Mouse (Mus musculus): ENCODE measurements around the gene Gpr156.

Gene Gpr156

DNA sequence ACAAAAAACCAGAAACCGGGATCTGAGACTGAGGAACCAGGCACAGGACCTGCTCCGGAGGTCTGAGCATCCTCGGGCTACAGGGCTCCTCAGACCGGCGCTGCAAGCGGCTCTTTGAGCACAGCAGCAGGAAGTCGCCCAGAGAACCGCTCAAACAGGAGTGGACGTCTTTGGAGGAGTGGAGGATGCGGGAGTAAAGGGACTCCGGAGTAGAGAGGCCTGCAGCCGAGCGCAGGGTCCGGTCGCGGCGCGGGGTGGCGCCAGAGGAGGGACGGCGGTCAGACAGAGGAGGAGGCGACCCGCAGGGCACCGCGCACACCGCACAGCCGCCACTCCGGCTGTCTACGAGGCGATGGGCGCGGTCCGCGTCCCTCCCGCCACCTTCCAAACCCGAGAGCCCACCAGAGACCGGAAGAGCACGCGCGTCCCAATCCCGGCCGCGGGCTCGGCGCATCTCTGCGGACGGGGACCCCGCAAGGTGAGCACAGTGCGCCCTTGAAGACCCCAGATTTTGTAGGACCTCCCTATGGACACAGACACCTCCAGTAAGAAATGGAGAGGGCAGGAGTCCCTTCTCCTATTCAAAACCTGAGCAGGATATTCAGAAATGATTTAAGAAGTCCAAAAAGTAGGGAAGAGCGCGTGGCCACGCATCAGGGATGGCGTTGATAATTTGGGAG, at the start of gene Gpr156:
TSS of gene Gpr156 (plus strand) at position 359 of the 680 bp plus-strand sequence.
- peak in 1 of 2 experiments; percentile 43 for DNase-seq (ENCODE audit: low spot score in 2 of 2)

- peak; percentile 73 to 84 for DNase-seq (ENCODE audit: low spot score in 2 of 2)
These were observed 48.3 kb upstream of the Gpr156 start, which contains the start of gene Lrrc58 for GRCm38 (mm10) chr16:37867791-37868505. Gene Lrrc58 (plus strand): TSS chr16:37868389.

DNA sequence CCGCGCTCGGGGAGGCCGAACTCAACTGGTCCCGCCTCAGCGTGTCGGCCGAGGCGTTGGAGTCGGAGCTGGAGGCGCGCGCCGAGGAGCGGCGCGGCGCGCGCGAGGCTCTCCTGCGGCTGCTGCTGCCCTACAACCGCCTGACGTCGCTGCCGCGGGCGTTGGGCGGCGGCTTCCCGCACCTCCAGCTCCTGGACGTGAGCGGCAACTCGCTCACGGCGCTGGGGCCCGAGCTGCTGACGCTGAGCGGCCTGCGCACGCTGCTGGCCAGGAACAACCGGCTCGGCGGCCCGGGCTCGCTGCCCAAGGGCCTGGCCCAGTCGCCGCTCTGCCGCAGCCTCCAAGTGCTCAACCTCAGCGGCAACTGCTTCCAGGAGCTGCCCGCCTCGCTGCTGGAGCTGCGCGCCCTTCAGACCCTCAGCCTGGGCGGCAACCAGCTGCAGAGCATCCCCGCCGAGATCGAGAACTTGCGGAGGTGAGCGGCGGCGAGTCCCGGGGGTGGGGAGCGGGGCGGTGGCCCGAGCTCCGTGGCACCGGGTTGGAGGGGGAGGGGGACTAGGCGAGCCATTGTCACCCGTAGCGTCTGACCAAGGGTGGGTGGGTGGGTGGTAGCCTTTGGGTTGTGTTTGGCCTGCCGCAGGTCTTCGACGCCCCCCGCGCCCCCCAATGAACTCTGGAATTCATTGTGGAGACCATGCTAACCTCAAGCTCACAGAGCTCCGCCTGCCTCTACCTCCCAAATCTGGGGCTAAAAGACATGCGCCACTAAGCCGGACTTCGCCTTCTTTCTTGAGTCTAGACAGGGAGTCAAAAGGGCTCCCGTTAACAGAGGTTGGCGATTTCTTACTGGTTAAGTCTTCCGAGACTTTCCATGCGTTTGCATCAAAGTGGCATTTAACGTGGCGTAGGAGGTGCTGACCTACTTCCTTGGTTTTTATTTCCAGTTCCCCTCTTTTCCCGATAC, 47.5 kb upstream of the Gpr156 start:
- peak in 1 of 2 experiments; percentile 55 for DNase-seq (ENCODE audit: low spot score in 2 of 2)

DNA sequence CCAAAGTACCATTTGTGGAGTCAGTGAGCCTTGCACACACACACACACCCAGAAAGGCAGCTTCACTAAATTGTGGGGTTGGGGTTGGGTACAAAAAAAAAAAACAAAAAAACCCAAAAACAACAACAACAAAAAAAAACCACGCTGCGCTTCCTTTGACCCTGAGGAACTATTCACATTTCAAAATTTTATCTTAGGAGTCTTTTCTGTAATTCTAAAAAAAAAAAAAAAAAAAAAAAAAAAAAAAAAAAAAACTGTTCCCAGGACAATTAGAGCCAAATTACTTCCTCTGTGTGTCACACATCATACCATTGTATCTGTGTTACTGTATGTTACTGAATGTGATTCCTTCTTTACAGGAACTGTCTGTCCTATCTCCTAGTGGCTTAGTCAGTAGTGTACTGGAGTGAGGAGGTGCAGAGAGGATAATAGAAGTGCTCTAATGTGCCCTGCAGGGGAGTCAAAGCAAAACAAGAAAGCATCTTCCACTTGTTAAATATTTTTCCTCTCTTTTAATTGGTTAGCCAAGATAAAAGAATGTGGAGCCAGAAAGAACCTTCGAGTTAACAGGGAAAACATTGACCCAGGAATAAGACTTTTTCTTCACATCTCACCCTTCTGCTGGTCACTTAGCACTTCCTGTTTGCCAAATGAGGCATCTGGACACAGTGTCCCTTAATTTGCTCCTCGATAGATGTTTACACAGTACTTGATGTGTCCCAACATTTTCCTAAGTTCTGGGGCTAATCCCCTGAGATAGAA, 46.6 kb upstream of the Gpr156 start:
- no peak for DNase-seq (ENCODE audit: low spot score in 2 of 2)

DNA sequence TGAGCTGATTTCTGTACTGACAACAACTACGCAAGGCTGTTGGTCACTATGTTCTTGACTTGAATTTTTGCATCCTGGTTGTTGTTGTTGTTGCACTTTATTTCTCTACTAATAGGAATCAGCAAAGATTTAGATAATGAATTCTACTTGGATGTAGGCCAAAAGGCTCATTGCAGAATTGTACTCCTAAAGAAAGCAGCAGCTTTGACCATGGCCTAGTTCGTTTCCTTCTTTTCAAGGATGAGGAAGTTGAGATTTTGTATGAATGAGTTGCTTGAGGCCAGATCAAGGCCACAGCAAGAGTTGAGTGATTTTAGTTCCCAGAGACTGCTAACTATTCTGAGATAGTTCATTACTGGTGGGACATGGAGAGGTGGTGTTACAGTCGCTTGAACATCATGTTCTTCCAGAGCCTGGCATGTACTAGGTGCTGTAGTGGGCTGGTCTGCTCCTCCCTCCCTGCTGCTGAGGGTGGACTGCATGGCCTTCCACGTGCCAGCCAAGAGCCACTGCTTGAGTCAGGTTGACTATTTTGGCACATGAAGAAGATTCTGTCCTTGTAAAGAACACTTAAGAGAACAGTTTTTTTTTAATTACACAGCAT, 45.1 kb upstream of the Gpr156 start:
- DNase-seq (ENCODE audit: low spot score in 2 of 2) = peak in 1 of 2 experiments; percentile 43

DNA sequence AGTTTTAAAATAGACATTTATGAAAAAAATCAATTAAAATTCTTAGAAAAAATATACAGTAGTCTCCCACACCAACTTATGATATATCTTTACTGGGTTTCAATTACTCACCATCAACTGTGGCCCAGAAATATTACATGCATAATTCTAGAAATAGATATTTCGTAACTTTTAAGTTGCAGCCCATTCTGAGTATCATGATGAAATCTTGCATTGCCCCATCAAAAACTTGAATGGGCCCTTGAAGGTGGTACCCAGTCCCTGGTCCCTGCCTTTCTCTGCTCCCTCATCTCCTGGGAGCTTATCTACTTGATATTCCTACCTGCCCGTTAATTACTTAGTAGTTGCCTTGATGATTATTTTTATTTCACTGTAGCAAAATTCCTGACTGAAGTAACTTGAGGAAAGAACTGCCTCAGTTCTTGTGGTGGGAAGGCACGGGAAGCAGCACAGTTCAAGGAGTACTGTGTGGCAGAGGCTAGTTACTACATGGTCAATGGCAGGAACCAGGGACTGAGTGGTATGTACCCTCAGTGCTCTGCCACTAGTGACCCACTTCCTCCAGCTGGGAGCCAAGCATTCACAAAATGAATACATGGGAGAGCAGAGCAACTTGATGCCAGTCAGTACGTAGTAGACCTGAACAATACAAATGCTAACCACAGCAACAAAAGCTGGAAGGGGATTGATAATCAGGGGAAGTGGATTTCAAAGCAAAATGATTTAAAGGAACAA, 41.6 kb upstream of the Gpr156 start:
- DNase-seq (ENCODE audit: low spot score in 2 of 2) = no peak

DNA sequence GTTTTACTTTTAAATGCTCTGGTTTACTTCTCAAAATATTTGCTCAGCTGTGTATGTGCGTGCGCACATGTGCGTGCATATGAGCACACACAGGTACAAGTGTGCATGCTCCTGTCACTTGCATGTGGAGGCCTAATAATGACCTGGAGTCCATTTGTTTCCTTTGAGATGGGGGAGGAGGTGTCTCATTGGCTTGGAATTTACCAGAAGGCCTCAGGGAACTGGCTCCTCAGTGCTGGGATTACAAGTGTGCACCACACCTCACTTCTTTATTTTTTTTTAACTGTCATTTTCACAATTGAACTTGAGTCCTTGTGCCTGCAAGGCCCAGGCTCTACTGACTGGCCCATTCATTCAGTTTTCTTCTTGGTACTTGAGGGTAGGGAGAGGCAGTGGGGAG, 38.9 kb upstream of the Gpr156 start:
- DNase-seq (ENCODE audit: low spot score in 2 of 2) = no peak

GRCm38 (mm10) chr16:37878951-37879505, 37.3 kb upstream of the Gpr156 start:
- no peak for DNase-seq (ENCODE audit: low spot score in 2 of 2)

DNA sequence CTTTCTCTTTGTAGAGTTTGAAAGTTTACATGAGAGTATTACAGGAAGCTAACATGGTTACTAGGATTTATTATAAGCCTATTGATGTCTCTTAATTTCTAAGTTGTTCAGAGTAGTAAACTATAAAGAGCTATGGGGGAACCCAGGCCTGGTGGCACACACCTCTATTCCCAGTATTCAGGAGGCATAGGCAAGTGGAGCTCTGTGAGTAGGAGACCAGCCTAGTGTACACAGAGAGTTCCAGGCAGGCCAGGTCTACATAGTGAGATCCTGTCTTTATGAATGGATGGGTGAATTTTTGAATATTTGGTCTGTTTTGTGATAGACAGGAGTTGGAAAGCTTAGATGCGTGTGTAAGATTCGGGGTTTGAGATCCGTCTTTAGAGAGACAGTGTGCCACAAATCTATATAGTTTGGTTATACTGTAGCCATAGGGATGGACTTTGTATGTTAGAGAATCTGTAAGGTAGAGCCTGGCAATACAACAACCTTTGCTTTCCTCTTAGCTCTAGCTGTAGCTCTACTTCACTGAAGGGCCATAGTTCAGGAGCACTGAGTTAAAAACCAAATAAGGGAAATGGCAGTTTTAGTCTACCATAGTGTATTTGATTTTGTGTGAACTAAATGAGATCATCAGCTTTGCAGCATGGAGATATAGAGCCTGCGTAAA, 36.4 kb upstream of the Gpr156 start:
- no peak for DNase-seq (ENCODE audit: low spot score in 2 of 2)

DNA sequence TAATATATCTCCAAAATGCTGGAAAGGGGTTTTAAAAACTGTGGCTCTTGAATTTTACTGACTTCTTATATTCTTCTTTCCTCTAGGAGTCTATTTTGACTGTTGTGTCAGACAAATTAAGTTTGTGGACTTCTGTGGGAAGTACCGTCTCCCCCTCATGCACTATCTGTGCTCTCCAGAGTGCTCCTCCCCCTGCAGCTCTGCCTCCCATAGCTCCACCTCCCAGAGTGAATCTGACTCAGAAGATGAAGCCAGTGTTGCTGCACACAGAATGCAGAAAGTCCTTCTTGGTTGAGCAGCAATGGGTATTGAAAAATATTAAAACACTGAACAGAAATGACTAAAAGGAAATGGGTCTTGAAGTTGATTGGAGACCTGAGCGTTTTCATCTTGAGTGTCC, 35.1 kb upstream of the Gpr156 start:
- no peak for DNase-seq (ENCODE audit: low spot score in 2 of 2)

GRCm38 (mm10) chr16:37888986-37889385, 27.3 kb upstream of the Gpr156 start:
- DNase-seq (ENCODE audit: low spot score in 2 of 2) = no peak

- DNase-seq (ENCODE audit: low spot score in 2 of 2) = no peak
These were observed 23.6 kb upstream of the Gpr156 start for GRCm38 (mm10) chr16:37892667-37893066.

DNA sequence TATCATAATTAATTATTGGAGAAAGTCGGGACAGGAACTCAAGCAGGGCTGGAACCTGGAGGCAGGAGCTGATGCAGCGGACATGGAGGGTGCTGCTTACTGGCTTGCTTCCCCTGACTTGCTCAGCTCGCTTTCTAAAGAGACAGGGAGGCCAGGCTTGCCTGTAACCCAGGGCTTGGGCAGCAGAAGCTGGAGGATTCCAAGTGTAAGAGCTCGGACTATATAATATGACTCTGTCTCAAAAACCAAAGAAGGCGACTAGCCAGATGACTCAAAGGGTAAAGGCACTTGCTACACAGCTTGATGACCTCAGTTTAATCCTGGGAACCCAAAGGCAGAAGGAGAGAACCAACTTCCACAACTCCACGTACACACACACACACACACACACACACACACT, 22.9 kb upstream of the Gpr156 start:
- DNase-seq (ENCODE audit: low spot score in 2 of 2) = no peak

GRCm38 (mm10) chr16:37893942-37894341, 22.4 kb upstream of the Gpr156 start:
- DNase-seq (ENCODE audit: low spot score in 2 of 2) = no peak

DNA sequence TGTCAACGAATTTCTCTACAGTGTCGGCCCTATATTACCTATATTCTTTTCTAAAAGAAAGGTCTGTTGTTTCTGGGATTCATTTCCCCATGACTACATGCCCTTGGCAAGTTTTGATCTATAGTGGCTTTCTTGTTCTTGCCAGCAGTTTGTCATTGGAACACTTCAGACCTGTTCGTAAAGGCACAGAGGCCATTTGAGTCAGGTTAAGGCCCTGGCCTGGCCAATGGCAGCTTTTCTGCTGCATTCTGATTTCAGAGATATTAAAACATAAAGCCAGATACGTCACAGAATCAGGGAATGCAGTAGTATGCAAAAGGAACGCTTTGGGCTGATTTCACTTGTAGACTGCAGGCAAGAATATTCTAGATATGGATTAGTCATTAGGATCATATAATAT, 17.5 kb upstream of the Gpr156 start:
- DNase-seq (ENCODE audit: low spot score in 2 of 2) = no peak

DNA sequence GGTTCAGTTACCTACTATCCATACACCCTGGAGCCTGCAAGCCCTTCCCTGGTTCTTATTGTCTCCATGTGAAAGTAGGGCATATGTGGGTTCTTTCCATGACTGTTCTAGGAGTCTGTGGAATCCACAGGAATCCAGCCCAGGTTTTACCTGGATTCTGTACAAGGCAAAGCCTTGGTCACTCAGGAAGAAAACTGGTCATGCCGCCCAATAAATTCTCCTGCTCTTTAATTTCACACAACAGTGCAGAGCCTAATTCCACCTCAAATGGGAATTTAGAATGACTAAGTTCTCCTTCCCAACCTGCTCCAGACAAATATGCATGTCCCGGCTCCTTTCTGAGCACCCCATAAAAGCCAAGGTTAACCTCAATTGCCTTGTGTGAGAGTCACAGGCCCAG, 16.9 kb upstream of the Gpr156 start:
- no peak for DNase-seq (ENCODE audit: low spot score in 2 of 2)

DNA sequence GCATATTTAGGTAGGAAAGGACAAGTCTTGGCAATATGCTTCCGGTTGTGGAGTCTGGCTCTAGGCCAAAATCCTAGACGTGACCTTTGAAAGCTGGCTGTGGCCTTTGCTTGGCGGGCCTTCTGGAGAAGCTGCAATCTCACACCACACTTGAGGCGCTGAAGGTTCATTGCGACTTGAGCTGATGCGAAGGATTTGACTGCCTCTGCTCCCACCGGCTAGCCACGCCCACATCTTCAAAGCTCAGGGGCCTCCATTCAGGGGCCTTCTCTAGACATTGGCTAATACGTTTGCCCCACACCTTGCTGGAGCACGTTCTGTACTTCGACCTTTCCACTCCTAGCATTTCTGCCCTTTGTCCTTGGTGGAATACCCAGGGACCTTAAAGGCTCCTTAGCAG, 15.0 kb upstream of the Gpr156 start:
- DNase-seq (ENCODE audit: low spot score in 2 of 2) = no peak

GRCm38 (mm10) chr16:37906456-37906855, 9.8 kb upstream of the Gpr156 start:
- DNase-seq (ENCODE audit: low spot score in 2 of 2) = no peak

GRCm38 (mm10) chr16:37911086-37911485, 5.2 kb upstream of the Gpr156 start:
- DNase-seq (ENCODE audit: low spot score in 2 of 2) = no peak

All from frontal cortex, postnatal 10 days (tissue).